In the genomic region with DNA sequence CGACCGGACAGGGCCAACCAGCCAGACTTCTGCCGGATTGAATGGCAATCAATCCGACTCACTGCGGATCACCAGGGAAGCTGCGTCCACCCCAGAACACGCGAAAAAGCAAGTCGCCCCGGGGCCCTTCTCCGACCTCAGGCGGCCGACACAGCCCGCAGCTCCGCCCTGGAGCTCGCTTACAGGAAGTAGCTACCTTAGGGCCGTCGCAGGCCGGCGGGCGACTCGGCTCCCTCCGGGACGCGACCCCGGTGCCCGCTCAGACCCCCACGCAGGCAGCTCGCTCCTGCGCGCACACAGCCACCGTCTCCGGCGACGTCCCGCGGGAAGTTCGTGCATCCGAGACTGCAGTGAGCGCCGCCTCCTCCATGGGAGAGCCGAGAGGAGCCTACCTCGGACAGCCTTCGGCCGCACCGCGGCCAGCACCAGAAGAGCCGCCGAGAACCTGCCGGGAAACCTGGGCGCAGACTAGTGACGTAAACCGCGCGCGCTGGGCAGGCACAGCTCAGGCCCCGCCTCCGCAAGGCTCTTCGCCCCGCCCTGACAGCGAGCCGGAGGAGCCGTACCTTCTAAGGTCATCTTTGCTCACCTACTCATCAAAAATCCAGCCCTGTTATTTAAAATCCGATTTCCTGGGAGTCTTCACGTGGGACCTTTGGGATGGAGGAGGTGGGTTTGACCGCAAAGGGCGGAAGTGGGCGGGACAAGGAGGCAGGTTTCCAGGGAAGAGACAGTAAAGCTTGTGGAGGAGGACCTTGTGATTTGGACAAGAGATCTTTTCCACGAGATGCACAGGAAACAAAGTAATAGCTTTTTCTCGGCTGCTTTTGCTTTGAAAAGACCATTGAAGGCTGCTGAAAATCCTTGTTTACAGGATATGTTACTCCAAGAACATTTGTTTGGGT, we compare ENCODE assay signal across 7 mouse cellular contexts. TPM values are rescaled to one million over a fixed set of nuclear protein-coding genes. Genes with fewer than 3 reads are reported as not detected.
A peak's percentile ranks its signal among the peaks of the same experiment; 100 is the strongest.
DNase-seq lines count a peak whose midpoint lies in the region; ATAC-seq lines count a peak whose summit lies in the region.

A gene (minus strand): TSS at position 473 of the 905 bp plus-strand sequence.

- no peaks in the 10 kb centered on the region for H3K27me3 ChIP-seq in intestine, embryonic 15.5 days (replicated peaks)
- H3K27me3 ChIP-seq in midbrain, embryonic 10.5 days (ENCODE audit: low read depth, poor library complexity, severe bottlenecking) = no peaks in the 10 kb centered on the region

- whole genome bisulfite sequencing in intestine, embryonic 15.5 days = under 1% methylated on average over 70 of the region's 70 CpGs
- under 1% methylated on average over 70 of the region's 70 CpGs for WGBS in midbrain, embryonic 10.5 days

- H3K4me2 ChIP-seq in intestine, embryonic 15.5 days (replicated peaks) = peak within 1 kb of the TSS; percentile 59

- peak within 1 kb of the TSS; percentile 95 for H3K27ac ChIP-seq in intestine, embryonic 15.5 days
- H3K27ac ChIP-seq in midbrain, embryonic 10.5 days (replicated peaks) = peak within 1 kb of the TSS; percentile 94

- no peaks in the 10 kb centered on the region for H3K36me3 ChIP-seq in intestine, embryonic 15.5 days
- peaks cover 29% of the 10 kb centered on the region for H3K36me3 ChIP-seq in midbrain, embryonic 10.5 days

- ATAC-seq in intestine, embryonic 15.5 days = peak; percentile 99

- H3K9me3 ChIP-seq in intestine, embryonic 15.5 days = no peaks in the 10 kb centered on the region
- H3K9me3 ChIP-seq in midbrain, embryonic 10.5 days (replicated peaks) = no peaks in the 10 kb centered on the region

- intact Hi-C loops in gastrocnemius, postnatal 36 days (cut with DNase I) = no loop called here
- intact Hi-C loops in left cerebral cortex, postnatal 25 days (cut with DNase I) = no loop called here

- peak within 1 kb of the TSS; percentile 96 for H3K9ac ChIP-seq in intestine, embryonic 15.5 days

- no peaks in the 10 kb centered on the region for H3K4me1 ChIP-seq in intestine, embryonic 15.5 days (replicated peaks)
- H3K4me1 ChIP-seq in midbrain, embryonic 10.5 days = peaks cover 32% of the 10 kb centered on the region

- H3K4me3 ChIP-seq in intestine, embryonic 15.5 days (replicated peaks) = peak within 1 kb of the TSS; percentile 96
- H3K4me3 ChIP-seq in midbrain, embryonic 10.5 days = peak within 1 kb of the TSS; percentile 92

- DNase-seq in adrenal gland, adult 2 months = peak; percentile 95
- peak; percentile 85 for DNase-seq in embryo, embryonic 11.5 days (ENCODE audit: low read depth, low spot score)
- peak; percentile 83 to 90 for DNase-seq in gastrocnemius, postnatal 36 days
- DNase-seq in left cerebral cortex, postnatal 25 days (ENCODE audit: low spot score in 2 of 2) = peak; percentile 95 to 96
- peak; percentile 93 for DNase-seq in midbrain, embryonic 10.5 days (ENCODE audit: low spot score)
- DNase-seq in right cerebral cortex, postnatal 4 days = peak; percentile 96

RNA-seq across cellular contexts. Expression of the gene that starts here (rescaled TPM):
- total RNA-seq in adrenal gland, adult 2 months (2021) = 10 to 100 TPM; 29.6 to 41.9 TPM
- 37.4 and 42.5 TPM in 2 replicates for polyA plus RNA-seq in adrenal gland, adult 2 months (2012; rRNA removed)
- total RNA-seq in gastrocnemius, postnatal 36 days (2021) = 10 to 100 TPM; 31.2 to 32.2 TPM
- 56.6 and 63.9 TPM in 2 replicates for polyA plus RNA-seq in intestine, embryonic 15.5 days (2015; fragmentation: Nextera tagmentation; extraction: Ambion mirVana)
- 10 to 100 TPM; 60.5 to 63.5 TPM for total RNA-seq in left cerebral cortex, postnatal 25 days (2021)
- 37.5 and 39.5 TPM in 2 replicates for polyA plus RNA-seq in midbrain, embryonic 10.5 days (2016; fragmentation: Nextera tagmentation; extraction: Ambion mirVana)

Comparison
In these comparisons a context has a peak if more than half of its experiments do, and no peak if none do; other contexts are left out.
1. Peak in every context shown above with its lines: DNase-seq, ATAC-seq, H3K4me3 ChIP-seq and H3K27ac ChIP-seq.